Mouse (Mus musculus): Measurements from ENCODE around the gene Hacd1. TPM values are rescaled to one million over a fixed set of nuclear protein-coding genes. Genes with fewer than 3 reads are reported as not detected.

The Hacd1 gene
- polyA plus RNA-seq, 1 experiment: 23.6 TPM

- 91% methylated on average over 2 of the region's 2 CpGs for WGBS
- no peak for TF ChIP-seq POLR2A (IDR thresholded peaks at IDR 0.05; ENCODE audit: borderline replicate concordance, extremely low read depth, low read depth, low read length)
- TF ChIP-seq CTCF (IDR thresholded peaks at IDR 0.05; ENCODE audit: insufficient read depth, low read length): no peak
- Histone ChIP-seq H3K4me1 (ENCODE audit: control insufficient read depth, insufficient read depth, low read length) (no peaks in the 10 kb centered on the region; the same call in 1 of the 2 replicates), H3K4me3 (replicated peaks; ENCODE audit: extremely low read depth, low read depth, low read length) (no peak overlapping the region)
- DNase-seq: no peak
Observed at GRCm38 (mm10) chr2:14069027-14069426, 13.1 kb upstream of the Hacd1 start.

- TF ChIP-seq CTCF (IDR thresholded peaks at IDR 0.05; ENCODE audit: insufficient read depth, low read length): no peak
- no peak for TF ChIP-seq POLR2A (IDR thresholded peaks at IDR 0.05; ENCODE audit: borderline replicate concordance, extremely low read depth, low read depth, low read length)
- Histone ChIP-seq H3K4me1 (ENCODE audit: control insufficient read depth, insufficient read depth, low read length) (no peaks in the 10 kb centered on the region), H3K4me3 (replicated peaks; ENCODE audit: extremely low read depth, low read depth, low read length) (no peak overlapping the region)
- WGBS: 61% methylated on average over 2 of the region's 2 CpGs
- DNase-seq: no peak
Observed at GRCm38 (mm10) chr2:14065704-14066650, 10.0 kb upstream of the Hacd1 start.

GRCm38 (mm10) chr2:14055168-14055565, 768 bp downstream of the Hacd1 start:
- whole genome bisulfite sequencing: under 1% methylated on average over 57 of the region's 58 CpGs
- Histone ChIP-seq H3K4me1 (ENCODE audit: control insufficient read depth, insufficient read depth, low read length) (no peaks in the 10 kb centered on the region), H3K4me3 (replicated peaks; ENCODE audit: extremely low read depth, low read depth, low read length) (peak overlapping the region; percentile 72)
- peak; percentile 59 for DNase-seq
- TF ChIP-seq CTCF (IDR thresholded peaks at IDR 0.05; ENCODE audit: insufficient read depth, low read length): no peak
- TF ChIP-seq POLR2A (IDR thresholded peaks at IDR 0.05; ENCODE audit: borderline replicate concordance, extremely low read depth, low read depth, low read length): no peak

GRCm38 (mm10) chr2:14054716-14055115, 1.2 kb downstream of the Hacd1 start:
- DNase-seq: no peak
- TF ChIP-seq POLR2A (IDR thresholded peaks at IDR 0.05; ENCODE audit: borderline replicate concordance, extremely low read depth, low read depth, low read length) (no peak), CTCF (IDR thresholded peaks at IDR 0.05; ENCODE audit: insufficient read depth, low read length) (no peak)
- peak overlapping the region; percentile 72 for H3K4me3 ChIP-seq (replicated peaks; ENCODE audit: extremely low read depth, low read depth, low read length)
- 12% methylated on average over 6 of the region's 6 CpGs for WGBS
- no peaks in the 10 kb centered on the region for H3K4me1 ChIP-seq (ENCODE audit: control insufficient read depth, insufficient read depth, low read length)

- Histone ChIP-seq H3K4me3 (replicated peaks; ENCODE audit: extremely low read depth, low read depth, low read length) (no peak overlapping the region), H3K4me1 (ENCODE audit: control insufficient read depth, insufficient read depth, low read length) (no peaks in the 10 kb centered on the region)
- no peak for TF ChIP-seq CTCF (IDR thresholded peaks at IDR 0.05; ENCODE audit: insufficient read depth, low read length)
- no peak for TF ChIP-seq POLR2A (IDR thresholded peaks at IDR 0.05; ENCODE audit: borderline replicate concordance, extremely low read depth, low read depth, low read length)
- DNase-seq: no peak
- WGBS: 67% methylated on average over 3 of the region's 3 CpGs
Observed at GRCm38 (mm10) chr2:14054163-14054562, 1.8 kb downstream of the Hacd1 start.

GRCm38 (mm10) chr2:14053618-14054017, 2.3 kb downstream of the Hacd1 start:
- DNase-seq: no peak
- WGBS: 84% methylated on average over 3 of the region's 3 CpGs
- no peak overlapping the region for H3K4me3 ChIP-seq (replicated peaks; ENCODE audit: extremely low read depth, low read depth, low read length)
- no peak for TF ChIP-seq CTCF (IDR thresholded peaks at IDR 0.05; ENCODE audit: insufficient read depth, low read length)
- TF ChIP-seq POLR2A (IDR thresholded peaks at IDR 0.05; ENCODE audit: borderline replicate concordance, extremely low read depth, low read depth, low read length): no peak
- no peaks in the 10 kb centered on the region for H3K4me1 ChIP-seq (ENCODE audit: control insufficient read depth, insufficient read depth, low read length)

- Histone ChIP-seq H3K4me1 (ENCODE audit: control insufficient read depth, insufficient read depth, low read length) (no peaks in the 10 kb centered on the region), H3K4me3 (replicated peaks; ENCODE audit: extremely low read depth, low read depth, low read length) (no peak overlapping the region)
- 74% methylated on average over 5 of the region's 5 CpGs for WGBS
- TF ChIP-seq POLR2A (IDR thresholded peaks at IDR 0.05; ENCODE audit: borderline replicate concordance, extremely low read depth, low read depth, low read length): no peak
- no peak for TF ChIP-seq CTCF (IDR thresholded peaks at IDR 0.05; ENCODE audit: insufficient read depth, low read length)
- DNase-seq: no peak
Observed at GRCm38 (mm10) chr2:14048808-14049207, 7.1 kb downstream of the Hacd1 start.

GRCm38 (mm10) chr2:14048381-14048780, 7.6 kb downstream of the Hacd1 start:
- H3K4me3 ChIP-seq (replicated peaks; ENCODE audit: extremely low read depth, low read depth, low read length): no peak overlapping the region
- TF ChIP-seq CTCF (IDR thresholded peaks at IDR 0.05; ENCODE audit: insufficient read depth, low read length) (peak; percentile 53), POLR2A (IDR thresholded peaks at IDR 0.05; ENCODE audit: borderline replicate concordance, extremely low read depth, low read depth, low read length) (no peak)
- no peaks in the 10 kb centered on the region for H3K4me1 ChIP-seq (ENCODE audit: control insufficient read depth, insufficient read depth, low read length)
- DNase-seq: peak; percentile 46

- TF ChIP-seq POLR2A (IDR thresholded peaks at IDR 0.05; ENCODE audit: borderline replicate concordance, extremely low read depth, low read depth, low read length) (no peak), CTCF (IDR thresholded peaks at IDR 0.05; ENCODE audit: insufficient read depth, low read length) (no peak)
- Histone ChIP-seq H3K4me3 (replicated peaks; ENCODE audit: extremely low read depth, low read depth, low read length) (no peak overlapping the region), H3K4me1 (ENCODE audit: control insufficient read depth, insufficient read depth, low read length) (no peaks in the 10 kb centered on the region)
- WGBS: 61% methylated on average over 9 of the region's 9 CpGs
- DNase-seq: no peak
Observed at GRCm38 (mm10) chr2:14043577-14044170, 12.3 kb downstream of the Hacd1 start.
